8 mouse cellular contexts compared by ENCODE assay signal in the genomic region with DNA sequence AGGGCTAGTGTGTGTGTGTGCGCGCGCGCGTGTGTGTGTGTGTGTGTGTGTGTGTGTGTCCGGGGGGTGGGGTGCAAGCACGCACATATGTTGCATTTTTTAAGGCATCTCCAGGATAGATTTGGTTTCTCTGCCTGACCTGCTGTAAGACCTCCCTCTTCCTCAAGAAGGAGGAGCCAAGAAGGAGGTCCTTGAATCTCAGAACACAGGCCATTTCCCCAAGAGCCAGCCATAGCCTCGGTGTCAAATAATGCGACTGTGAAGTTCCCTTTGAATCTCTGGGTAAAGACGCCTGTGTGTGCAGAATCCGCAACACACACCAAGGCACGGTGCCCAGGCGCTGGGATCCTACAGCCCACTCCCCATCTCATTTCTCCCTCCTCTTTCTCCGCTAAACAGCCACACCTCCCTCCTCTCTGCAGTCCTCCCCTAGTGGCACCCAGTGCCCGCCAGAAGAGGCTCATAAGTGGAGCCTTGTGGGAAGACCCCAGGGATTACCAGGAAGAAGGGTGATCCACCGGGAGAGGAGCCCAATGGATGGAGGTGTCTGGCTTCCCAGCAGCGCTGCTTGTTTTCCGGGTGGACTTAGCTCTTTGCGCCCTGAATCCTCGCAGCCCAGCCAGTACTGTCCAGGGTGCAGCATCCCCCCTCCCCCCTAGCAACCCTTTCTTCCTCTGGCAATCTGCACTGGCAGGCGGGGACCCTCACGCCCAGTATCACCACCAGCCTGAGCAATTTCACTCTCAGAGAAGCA.
A peak's percentile ranks its signal among the peaks of the same experiment; 100 is the strongest.
DNase-seq lines count a peak whose midpoint lies in the region; ATAC-seq and TF ChIP-seq lines count a peak whose summit lies in the region.

No protein-coding gene starts in this region.

- intact Hi-C loops in heart, postnatal 14 days (cut with DNase I), result loop anchor here (10.0 kb wide), 2 partner anchors 116 to 194 kb away; no protein-coding TSS in a partner anchor

- H3K27me3 ChIP-seq in MEL (ENCODE audit: control insufficient read depth in 1 of 2, insufficient read depth in 2 of 2, low read length in 2 of 2), result no peaks in the 10 kb centered on the region; a peak in 1 of 4 replicates
- peaks cover 31% of the 10 kb centered on the region for H3K27me3 ChIP-seq in forebrain, embryonic 13.5 days
- peaks cover 27% of the 10 kb centered on the region for H3K27me3 ChIP-seq in neural tube, embryonic 13.5 days

- no peak for TF ChIP-seq EP300 in MEL (IDR thresholded peaks at IDR 0.05; ENCODE audit: low read depth in 1 of 2, low read length in 2 of 2)

- peak overlapping the region; percentile 59 to 91 for H3K4me3 ChIP-seq in MEL (ENCODE audit: control insufficient read depth in 1 of 2, insufficient read depth in 1 of 2, low read depth in 2 of 2, low read length in 2 of 2)
- peak overlapping the region; percentile 67 for H3K4me3 ChIP-seq in forebrain, embryonic 13.5 days
- peak overlapping the region; percentile 62 for H3K4me3 ChIP-seq in neural tube, embryonic 13.5 days

- H3K4me2 ChIP-seq in forebrain, embryonic 13.5 days, result peak overlapping the region; percentile 88
- H3K4me2 ChIP-seq in neural tube, embryonic 13.5 days, result peak overlapping the region; percentile 84

- H3K4me1 ChIP-seq in MEL (ENCODE audit: control insufficient read depth in 1 of 2, insufficient read depth in 2 of 2, low read length in 2 of 2), result no peaks in the 10 kb centered on the region; a peak in 2 of 4 replicates
- H3K4me1 ChIP-seq in forebrain, embryonic 13.5 days, result peaks cover 22% of the 10 kb centered on the region
- peaks cover 43% of the 10 kb centered on the region for H3K4me1 ChIP-seq in neural tube, embryonic 13.5 days (replicated peaks)

- peak; percentile 86 for ATAC-seq in forebrain, embryonic 13.5 days
- ATAC-seq in neural tube, embryonic 13.5 days (ENCODE audit: low read depth), result peak; percentile 92

- no peaks in the 10 kb centered on the region for H3K9me3 ChIP-seq in MEL (replicated peaks; ENCODE audit: insufficient read depth, low read length)
- H3K9me3 ChIP-seq in forebrain, embryonic 13.5 days (replicated peaks), result no peaks in the 10 kb centered on the region
- no peaks in the 10 kb centered on the region for H3K9me3 ChIP-seq in neural tube, embryonic 13.5 days

- TF ChIP-seq RAD21 in MEL (IDR thresholded peaks at IDR 0.05; ENCODE audit: low read depth, low read length), result no peak

- peak overlapping the region; percentile 90 for H3K9ac ChIP-seq in MEL (ENCODE audit: control insufficient read depth, low read depth, low read length, poor library complexity, severe bottlenecking)
- H3K9ac ChIP-seq in forebrain, embryonic 13.5 days, result peak overlapping the region; percentile 86
- H3K9ac ChIP-seq in neural tube, embryonic 13.5 days, result peak overlapping the region; percentile 95

- no peak for TF ChIP-seq POLR2A in MEL (IDR thresholded peaks at IDR 0.05; ENCODE audit: control insufficient read depth in 1 of 2, insufficient read depth in 1 of 2, low read depth in 1 of 2, low read length in 2 of 2, poor library complexity in 1 of 2)

- H3K79me2 ChIP-seq in MEL (ENCODE audit: control insufficient read depth, insufficient read depth, low read length, poor library complexity), result peaks cover 2% of the 10 kb centered on the region; the same call in 1 of the 2 replicates

- H3K36me3 ChIP-seq in MEL (ENCODE audit: control insufficient read depth in 1 of 2, insufficient read depth in 2 of 2, low read length in 2 of 2), result no peaks in the 10 kb centered on the region
- no peaks in the 10 kb centered on the region for H3K36me3 ChIP-seq in forebrain, embryonic 13.5 days (ENCODE audit: poor library complexity, severe bottlenecking)
- H3K36me3 ChIP-seq in neural tube, embryonic 13.5 days, result no peaks in the 10 kb centered on the region

- no peak for TF ChIP-seq CTCF in MEL (IDR thresholded peaks at IDR 0.05 in 2 of 3, conservative IDR thresholded peaks at IDR 0.05 in 1 of 3; ENCODE audit: control insufficient read depth in 1 of 3, insufficient read depth in 1 of 3, low read depth in 2 of 3, low read length in 3 of 3, poor library complexity in 1 of 3, severe bottlenecking in 1 of 3)

- no peak overlapping the region for H3K27ac ChIP-seq in MEL (ENCODE audit: control insufficient read depth, low read depth, low read length)
- H3K27ac ChIP-seq in forebrain, embryonic 13.5 days, result peak overlapping the region; percentile 92
- peak overlapping the region; percentile 97 for H3K27ac ChIP-seq in neural tube, embryonic 13.5 days (replicated peaks)

- WGBS in forebrain, embryonic 13.5 days, result 0% methylated on average over 21 of the region's 22 CpGs
- 1% methylated on average over 22 of the region's 22 CpGs for whole genome bisulfite sequencing in neural tube, embryonic 13.5 days

- DNase-seq in MEL (ENCODE audit: low read depth, low spot score), result peak; percentile 64
- DNase-seq in cerebellum, adult 11 months, result peak; percentile 36
- DNase-seq in heart, postnatal 14 days, result peak; percentile 28 to 32
- DNase-seq in layer of hippocampus, adult 9-11 months, result peak; percentile 51
- peak; percentile 27 to 44 for DNase-seq in lung, adult 18-20 months
- DNase-seq in T-cell, adult 2 months (ENCODE audit: low spot score), result no peak

TF ChIP-seq in MEL, 35 proteins besides CTCF, POLR2A, EP300 and RAD21:
- TF ChIP-seq ZNF384 (IDR thresholded peaks at IDR 0.05; ENCODE audit: low read depth, low read length) (no peak), ZC3H11A (IDR thresholded peaks at IDR 0.05; ENCODE audit: low read depth, low read length) (no peak), MXI1 (IDR thresholded peaks at IDR 0.05; ENCODE audit: low read depth, low read length) (no peak), MYC (IDR thresholded peaks at IDR 0.05; ENCODE audit: low read depth, low read length) (no peak), CHD1 (IDR thresholded peaks at IDR 0.05; ENCODE audit: low read depth, low read length) (no peak), E2F4 (IDR thresholded peaks at IDR 0.05; ENCODE audit: borderline replicate concordance, low read depth, low read length) (no peak), GATA1 (IDR thresholded peaks at IDR 0.05; ENCODE audit: low read depth, low read length) (no peak), POLR2AphosphoS5 (IDR thresholded peaks at IDR 0.05; ENCODE audit: borderline replicate concordance, low read depth, low read length) (no peak), MEF2A (IDR thresholded peaks at IDR 0.05; ENCODE audit: extremely low read depth, insufficient replicate concordance, low read depth, low read length, poor library complexity, severe bottlenecking) (no peak), HCFC1 (IDR thresholded peaks at IDR 0.05; ENCODE audit: low read depth, low read length) (no peak)
